Comparison of ENCODE assay signal across 25 mouse cellular contexts in genomic region chr8:108277960-108278359, GRCm38 (mm10).
A peak's percentile ranks its signal among the peaks of the same experiment; 100 is the strongest.
DNase-seq lines count a peak whose midpoint lies in the region; ATAC-seq and TF ChIP-seq lines count a peak whose summit lies in the region.
"Had no signal": no experiment of that assay in that cellular context is flagged by ENCODE, and none has a peak within 500 bp of the region (broad histone marks: within the 10 kb centered on the region; RNA-seq: fewer than 3 reads in every experiment).

No protein-coding gene starts in this region.

- peak; percentile 56; the same call in 1 of the 2 replicates for ATAC-seq in lung, embryonic 16.5 days (ENCODE audit: low read depth)
- no peak for ATAC-seq in lung, postnatal 0 days
- ATAC-seq: activated CD4-positive, CD25-positive, alpha-beta regulatory T cell, adult 4 months; CD4-positive, CD25-positive, alpha-beta regulatory T cell, adult 4 months; forebrain, embryonic 14.5 days; forebrain, embryonic 16.5 days; Patski had no signal

- H3K9me3 ChIP-seq in lung, embryonic 16.5 days (ENCODE audit: control insufficient read depth, low read length): no peaks in the 10 kb centered on the region
- H3K9me3 ChIP-seq in lung, postnatal 0 days (ENCODE audit: low read length): no peaks in the 10 kb centered on the region
- H3K9me3 ChIP-seq in forebrain, embryonic 10.5 days: no peaks in the 10 kb centered on the region
- H3K9me3 ChIP-seq: embryonic facial prominence, embryonic 10.5 days; embryonic facial prominence, embryonic 12.5 days; forebrain, embryonic 12.5 days had no signal

- H3K4me3 ChIP-seq in lung, embryonic 16.5 days (ENCODE audit: low read length): no peak overlapping the region
- H3K4me3 ChIP-seq in lung, postnatal 0 days (ENCODE audit: low read depth, low read length): no peak overlapping the region
- no peak overlapping the region for H3K4me3 ChIP-seq in forebrain, embryonic 10.5 days
- H3K4me3 ChIP-seq: embryonic facial prominence, embryonic 10.5 days; embryonic facial prominence, embryonic 12.5 days; forebrain, embryonic 12.5 days had no signal

- 75% methylated on average over 2 of the region's 2 CpGs for WGBS in lung, embryonic 16.5 days
- WGBS in lung, postnatal 0 days: 75% methylated on average over 2 of the region's 2 CpGs
- WGBS in forebrain, embryonic 10.5 days: 92% methylated on average over 2 of the region's 2 CpGs

- no peaks in the 10 kb centered on the region for H3K27me3 ChIP-seq in lung, embryonic 16.5 days (ENCODE audit: control insufficient read depth, insufficient read depth, low read depth, low read length)
- no peaks in the 10 kb centered on the region for H3K27me3 ChIP-seq in lung, postnatal 0 days (replicated peaks; ENCODE audit: insufficient read depth, low read length)
- no peaks in the 10 kb centered on the region for H3K27me3 ChIP-seq in forebrain, embryonic 10.5 days (ENCODE audit: poor library complexity, severe bottlenecking)
- H3K27me3 ChIP-seq: CH12.LX; embryonic facial prominence, embryonic 12.5 days; forebrain, embryonic 12.5 days had no signal

- no peak overlapping the region for H3K4me2 ChIP-seq in lung, embryonic 16.5 days (ENCODE audit: low read depth, low read length)
- H3K4me2 ChIP-seq in lung, postnatal 0 days (replicated peaks; ENCODE audit: low read depth, low read length): no peak overlapping the region
- H3K4me2 ChIP-seq: embryonic facial prominence, embryonic 12.5 days; forebrain, embryonic 12.5 days had no signal

- no peak for TF ChIP-seq CTCF in lung, postnatal 0 days (IDR thresholded peaks at IDR 0.05)

- no peaks in the 10 kb centered on the region for H3K4me1 ChIP-seq in lung, embryonic 16.5 days (replicated peaks; ENCODE audit: control insufficient read depth, insufficient read depth, low read length)
- no peaks in the 10 kb centered on the region for H3K4me1 ChIP-seq in lung, postnatal 0 days (ENCODE audit: insufficient read depth, low read depth, low read length)
- H3K4me1 ChIP-seq in forebrain, embryonic 10.5 days: 0 out of 2 replicates have a peak, but pooled peaks cover 4% of the 10 kb centered on the region
- H3K4me1 ChIP-seq: embryonic facial prominence, embryonic 10.5 days; embryonic facial prominence, embryonic 12.5 days; forebrain, embryonic 12.5 days had no signal

- no peak overlapping the region for H3K9ac ChIP-seq in lung, embryonic 16.5 days (ENCODE audit: low read length)
- H3K9ac ChIP-seq in lung, postnatal 0 days (replicated peaks; ENCODE audit: low read depth): no peak overlapping the region
- H3K9ac ChIP-seq: embryonic facial prominence, embryonic 12.5 days; forebrain, embryonic 12.5 days had no signal

- H3K27ac ChIP-seq in lung, embryonic 16.5 days (ENCODE audit: low read length): no peak overlapping the region
- H3K27ac ChIP-seq in lung, postnatal 0 days (ENCODE audit: low read length): no peak overlapping the region
- no peak overlapping the region for H3K27ac ChIP-seq in forebrain, embryonic 10.5 days
- H3K27ac ChIP-seq: embryonic facial prominence, embryonic 10.5 days; embryonic facial prominence, embryonic 12.5 days; forebrain, embryonic 12.5 days had no signal

- no peak for TF ChIP-seq EP300 in lung, postnatal 0 days (IDR thresholded peaks at IDR 0.05)

- H3K36me3 ChIP-seq in lung, embryonic 16.5 days (ENCODE audit: control insufficient read depth, insufficient read depth, low read length): no peaks in the 10 kb centered on the region
- H3K36me3 ChIP-seq in lung, postnatal 0 days (ENCODE audit: insufficient read depth, low read length): no peaks in the 10 kb centered on the region
- H3K36me3 ChIP-seq in forebrain, embryonic 10.5 days (replicated peaks): no peaks in the 10 kb centered on the region
- H3K36me3 ChIP-seq: embryonic facial prominence, embryonic 10.5 days; embryonic facial prominence, embryonic 12.5 days; forebrain, embryonic 12.5 days; G1E had no signal

- no peak for DNase-seq in lung, postnatal 0 days (ENCODE audit: low spot score)
- peak; percentile 4 for DNase-seq in lung, postnatal 14 days
- peak; percentile 1 for DNase-seq in lung, postnatal 25 days (ENCODE audit: low spot score)
- DNase-seq in lung, postnatal 4 days: peak; percentile 9 to 27
- DNase-seq in B cell, adult 2 months: no peak
- DNase-seq in forebrain, embryonic 10.5 days (ENCODE audit: extremely low spot score, low spot score): no peak
- DNase-seq: adrenal gland, adult 8-10 months; adrenal gland, postnatal 14 days; adrenal gland, postnatal 36 days; cerebellum, adult 11-12 months; cerebellum, adult 2 months; cerebellum, adult 9-10 months; cerebellum, postnatal 10 days; cerebellum, postnatal 25 days had no signal

Comparison
In these comparisons a context has a peak if more than half of its experiments do, and no peak if none do; other contexts are left out.
1. DNase-seq: peak in lung, postnatal 14 days (single experiment), lung, postnatal 25 days (single experiment) and lung, postnatal 4 days (2 of 2); none in lung, postnatal 0 days (single experiment), B cell, adult 2 months (0 of 2) and forebrain, embryonic 10.5 days (single experiment).